Mouse (Mus musculus): Measurements from ENCODE around the gene Rnf220.
"Not testable (repeated sequence)": the region's sequence is repeated elsewhere in the genome, so short reads cannot be mapped to it uniquely, and the experiment has no call there.

The Rnf220 gene

DNA sequence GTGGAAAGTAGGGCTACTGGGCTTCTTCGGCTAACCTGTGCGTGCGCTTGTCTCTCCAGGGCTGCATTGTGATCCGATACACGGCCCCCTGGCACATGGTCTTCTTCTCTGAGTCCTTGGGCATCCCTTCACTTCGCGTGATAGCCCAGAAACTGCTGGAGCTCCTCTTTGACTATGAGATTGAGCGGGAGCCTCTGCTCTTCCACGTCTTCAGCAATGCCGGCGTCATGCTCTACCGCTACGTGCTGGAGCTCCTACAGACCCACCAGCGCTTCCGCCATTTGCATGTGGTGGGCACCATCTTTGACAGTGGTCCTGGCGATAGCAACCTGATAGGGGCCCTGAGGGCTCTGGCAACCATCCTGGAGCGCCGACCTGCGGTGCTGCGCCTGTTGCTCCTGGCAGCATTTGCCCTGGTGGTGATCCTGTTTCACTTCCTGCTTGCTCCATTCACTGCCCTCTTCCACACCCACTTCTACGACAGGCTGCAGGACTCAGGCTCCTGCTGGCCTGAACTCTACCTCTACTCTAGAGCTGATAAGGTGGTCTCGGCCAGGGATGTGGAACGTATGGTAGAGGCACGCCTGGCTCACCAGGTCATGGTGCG lies 228.9 kb downstream of the Rnf220 start:
- DNase-seq (ENCODE audit: low read depth), result no peak

DNA sequence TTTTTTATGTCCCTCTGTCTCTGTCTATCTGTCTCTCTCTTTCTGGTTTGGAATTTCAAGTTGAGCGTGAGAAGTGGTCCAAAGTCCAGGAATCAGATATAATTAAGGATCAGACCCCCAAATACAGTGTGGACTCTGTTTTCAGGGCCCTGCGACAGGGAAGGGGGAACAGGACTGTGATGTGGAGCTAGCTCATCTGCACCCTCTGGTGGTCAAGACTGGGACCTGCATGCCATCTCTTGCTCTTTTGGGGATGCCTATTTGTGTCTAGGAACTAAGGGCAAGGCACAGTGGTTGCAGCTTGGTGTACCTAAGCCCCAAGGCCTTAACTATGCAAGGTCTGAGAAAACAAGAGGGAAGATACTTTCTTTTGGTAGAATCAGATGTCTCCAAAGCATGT lies 229.6 kb downstream of the Rnf220 start:
- DNase-seq (ENCODE audit: low read depth), result peak; percentile 79

DNA sequence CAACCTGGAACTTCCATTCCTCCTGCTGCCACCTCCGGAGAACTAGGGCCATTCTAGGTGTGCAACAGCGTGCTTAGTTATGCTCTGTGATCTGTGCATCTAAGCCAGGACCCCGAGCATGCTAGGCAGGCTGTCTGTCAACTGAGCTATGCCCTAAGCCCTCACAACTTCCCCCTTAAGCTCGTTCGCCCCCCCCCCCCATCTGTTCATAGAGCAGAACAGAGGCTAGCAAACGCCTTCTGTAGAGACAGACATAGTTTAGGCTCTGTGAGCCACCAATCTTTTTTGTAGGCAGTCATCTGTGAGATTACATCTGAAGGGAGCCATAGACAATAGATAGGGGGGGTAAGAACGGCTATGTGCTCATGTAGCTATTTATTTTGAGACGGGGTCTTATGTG lies 233.9 kb downstream of the Rnf220 start:
- no peak for DNase-seq (ENCODE audit: low read depth)

DNA sequence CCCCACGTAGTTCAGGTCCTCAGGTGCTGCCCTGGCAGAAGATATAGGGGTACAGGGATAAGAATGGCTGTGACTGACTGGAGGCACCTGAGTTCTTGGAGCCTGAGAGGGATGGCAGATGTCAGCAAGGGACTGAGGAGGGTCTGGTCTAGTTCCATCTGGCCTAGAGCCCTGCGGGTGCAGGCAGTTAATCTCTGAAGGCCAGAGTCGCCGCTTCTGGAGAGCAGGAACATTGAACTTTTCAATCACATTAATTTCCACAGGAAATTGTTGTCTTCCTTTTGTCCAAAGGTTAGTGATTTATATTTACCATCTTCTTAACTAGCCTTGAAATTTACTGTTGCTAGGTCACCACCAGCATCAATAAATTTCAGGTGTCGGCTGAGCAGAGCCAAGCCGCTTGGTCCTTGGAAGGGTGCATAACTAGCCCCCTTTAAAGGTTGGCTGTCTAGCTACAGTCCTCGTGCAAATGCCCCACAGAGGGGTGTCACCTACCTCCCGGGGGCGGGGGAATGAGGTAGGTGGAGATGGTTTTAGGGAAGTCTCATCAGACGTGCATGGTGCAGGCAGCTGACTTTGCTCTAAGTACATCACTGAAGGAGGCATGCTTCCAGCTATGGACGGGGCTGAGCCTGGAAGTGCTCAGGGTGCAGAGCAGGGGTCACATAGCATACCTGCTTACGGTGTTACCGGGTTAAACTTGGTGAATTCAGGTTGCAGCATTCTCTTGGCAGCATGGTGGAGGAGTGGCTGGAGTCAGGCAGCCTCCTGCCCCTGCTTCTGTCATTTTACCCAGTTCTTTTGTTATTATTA lies 234.5 kb downstream of the Rnf220 start:
- DNase-seq (ENCODE audit: low read depth), result no peak

DNA sequence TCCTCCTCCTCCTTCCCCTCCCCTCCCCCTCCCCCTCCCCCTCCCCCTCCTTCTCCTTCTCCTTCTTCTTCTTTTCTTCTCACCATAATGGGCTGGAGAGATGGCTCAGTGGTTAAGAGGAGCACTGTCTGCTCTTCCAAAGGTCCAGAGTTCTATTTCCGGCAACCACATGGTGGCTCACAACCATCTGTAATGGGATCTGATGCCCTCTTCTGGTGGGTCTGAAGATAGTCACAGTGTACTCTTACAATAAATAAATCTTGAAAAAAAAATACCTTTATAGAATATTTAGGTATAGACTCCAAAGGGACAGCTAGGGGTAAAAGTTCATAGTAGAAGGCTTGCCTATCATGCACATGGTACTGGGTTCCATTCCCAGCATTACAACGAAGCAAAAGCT lies 235.6 kb downstream of the Rnf220 start:
- DNase-seq (ENCODE audit: low read depth), result no peak

DNA sequence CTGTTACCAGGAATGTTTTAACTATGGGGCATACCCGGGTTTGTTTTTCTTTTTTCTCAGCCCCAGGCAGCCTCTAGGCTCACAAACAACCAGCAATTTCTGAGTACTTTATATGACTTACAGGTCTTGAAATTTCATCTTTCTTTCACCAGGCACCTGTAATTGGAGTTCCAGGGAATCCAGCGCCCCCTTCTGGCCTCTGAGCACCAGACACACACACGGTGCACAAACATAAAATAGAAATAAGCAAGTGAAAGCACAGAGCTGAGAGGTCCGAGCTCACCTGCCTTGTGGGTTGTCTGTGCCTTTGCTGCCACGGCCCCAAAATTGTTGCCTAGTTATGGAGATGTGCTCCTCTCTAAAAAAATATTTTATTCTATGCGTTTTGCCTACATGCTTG lies 236.9 kb downstream of the Rnf220 start:
- not testable (repeated sequence) for DNase-seq (ENCODE audit: low read depth)

DNA sequence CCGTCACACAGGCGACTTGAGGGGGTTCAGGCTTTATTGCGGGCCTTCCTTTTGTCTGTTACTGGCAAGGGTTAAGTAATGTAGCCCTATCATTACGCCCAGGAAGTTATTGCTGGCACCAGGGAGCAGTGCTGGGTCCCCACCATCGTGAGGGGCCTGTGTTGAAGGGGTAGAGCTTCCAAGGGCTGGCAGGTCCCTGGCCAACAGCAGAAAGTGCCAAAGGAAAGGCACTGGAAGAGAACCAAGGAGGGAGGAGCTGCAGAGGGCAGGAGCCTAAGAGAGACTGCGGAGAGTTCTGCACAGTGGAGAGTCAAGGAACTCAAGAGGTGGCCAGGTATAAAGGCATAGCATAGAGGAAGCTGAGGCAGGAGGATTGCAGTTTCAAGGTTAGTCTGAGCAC lies 242.2 kb downstream of the Rnf220 start:
- no peak for DNase-seq (ENCODE audit: low read depth)

DNA sequence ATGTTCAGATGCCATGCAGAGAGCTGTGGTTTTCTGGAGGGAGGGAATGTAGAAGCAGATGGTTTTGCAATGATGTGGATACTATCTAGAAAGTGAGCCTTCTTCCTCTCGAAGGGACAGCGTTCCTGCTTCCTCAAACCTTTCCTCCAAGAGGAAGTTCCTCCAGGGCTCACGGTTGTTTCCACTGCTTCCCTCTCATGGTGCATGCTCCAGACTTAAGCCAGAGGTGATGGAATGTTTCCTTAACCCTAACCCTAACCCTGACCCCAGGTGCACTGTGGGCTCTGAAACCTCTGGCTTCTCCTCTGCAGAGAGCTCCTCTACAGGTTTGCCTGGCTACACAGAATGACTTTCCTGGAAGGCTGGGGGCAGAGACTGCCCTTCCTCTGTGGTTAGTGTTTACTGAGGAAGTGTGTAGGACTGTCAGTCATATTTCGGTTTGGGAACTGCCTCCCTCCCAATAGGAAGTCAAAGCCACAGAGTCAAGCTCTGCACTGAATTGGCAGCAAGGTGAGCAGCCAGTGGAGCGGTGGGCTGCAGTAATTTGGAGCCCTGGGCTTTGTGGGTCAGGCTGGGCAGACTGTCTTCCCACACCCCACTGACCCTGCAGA lies 242.7 kb downstream of the Rnf220 start:
- peak; percentile 17 for DNase-seq (ENCODE audit: low read depth)

DNA sequence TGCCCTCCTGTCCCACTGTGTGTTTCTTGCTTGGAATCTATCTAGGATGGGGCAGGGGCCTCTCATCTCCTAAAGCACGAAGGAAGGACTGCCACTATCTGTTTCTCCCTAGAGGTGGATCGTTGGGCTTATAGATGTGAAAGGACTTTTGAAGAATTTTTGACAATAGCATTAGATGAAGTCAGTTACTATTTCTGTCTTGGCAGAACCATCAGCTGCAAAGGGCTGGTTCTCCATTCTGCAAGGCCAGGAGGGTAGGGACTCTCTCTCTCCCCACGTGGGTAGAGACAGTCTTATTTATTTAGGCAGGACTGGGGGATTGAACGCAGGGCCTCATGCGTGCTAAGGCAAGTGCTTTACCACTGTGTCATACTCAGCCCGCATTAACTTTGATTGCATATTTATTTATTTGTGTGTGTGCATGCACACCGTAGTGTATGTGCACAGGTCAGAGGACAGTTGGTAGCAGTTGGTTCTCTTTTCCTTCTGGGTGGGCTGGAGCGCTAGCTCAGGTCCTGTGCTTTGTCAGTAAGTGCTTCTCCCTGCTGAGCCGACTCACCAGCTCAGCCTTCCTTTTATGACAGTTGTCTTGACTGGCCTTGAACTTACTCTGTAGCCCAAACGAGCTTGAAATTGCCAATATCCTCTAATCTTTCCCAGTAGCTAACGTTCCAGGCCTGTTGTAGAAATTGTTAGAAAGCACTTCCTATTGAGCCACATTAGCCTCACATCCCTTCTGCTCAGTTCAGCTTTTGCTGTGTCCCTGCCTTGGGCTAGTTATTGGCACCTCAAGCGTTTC lies 243.4 kb downstream of the Rnf220 start:
- no peak for DNase-seq (ENCODE audit: low read depth)

DNA sequence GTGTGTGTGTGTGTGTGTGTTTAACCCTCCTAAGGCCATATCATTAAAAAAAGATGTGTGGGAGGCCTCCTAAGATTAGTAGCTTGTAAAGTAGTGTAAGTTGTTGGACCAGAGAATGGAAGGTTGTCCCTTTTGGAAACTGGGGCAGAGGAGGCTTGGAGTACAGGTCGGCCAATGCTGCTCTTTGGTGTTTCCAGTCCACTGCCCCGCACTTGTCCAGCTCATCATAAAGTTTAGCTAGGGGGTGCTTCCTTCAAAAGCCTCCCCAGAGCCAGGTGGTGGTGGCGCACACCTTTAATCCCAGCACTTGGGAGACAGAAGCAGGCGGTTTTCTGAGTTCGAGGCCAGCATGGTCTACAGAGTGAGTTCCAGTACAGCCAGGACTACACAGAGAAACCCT lies 244.1 kb downstream of the Rnf220 start:
- DNase-seq (ENCODE audit: low read depth), result no peak

DNA sequence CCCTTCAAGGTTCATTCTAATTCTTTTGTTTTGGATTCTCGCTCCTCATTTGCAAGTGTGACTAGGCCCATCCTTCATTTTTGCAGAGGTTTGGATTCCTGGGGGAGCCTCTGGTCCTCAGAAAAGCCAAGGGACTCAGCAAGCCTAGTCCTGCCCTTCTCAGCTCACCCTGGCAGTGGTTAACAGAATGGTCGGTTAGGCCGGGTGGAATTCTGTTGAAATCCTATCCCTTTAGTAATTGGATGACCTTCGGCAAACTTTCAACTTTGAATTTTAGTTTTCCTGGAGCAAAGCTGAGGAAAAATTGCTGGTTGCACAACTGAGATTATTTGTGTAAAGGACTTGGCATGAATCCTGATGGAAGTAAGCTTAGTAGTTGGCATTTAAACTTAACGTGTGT lies 244.5 kb downstream of the Rnf220 start:
- DNase-seq (ENCODE audit: low read depth), result no peak

DNA sequence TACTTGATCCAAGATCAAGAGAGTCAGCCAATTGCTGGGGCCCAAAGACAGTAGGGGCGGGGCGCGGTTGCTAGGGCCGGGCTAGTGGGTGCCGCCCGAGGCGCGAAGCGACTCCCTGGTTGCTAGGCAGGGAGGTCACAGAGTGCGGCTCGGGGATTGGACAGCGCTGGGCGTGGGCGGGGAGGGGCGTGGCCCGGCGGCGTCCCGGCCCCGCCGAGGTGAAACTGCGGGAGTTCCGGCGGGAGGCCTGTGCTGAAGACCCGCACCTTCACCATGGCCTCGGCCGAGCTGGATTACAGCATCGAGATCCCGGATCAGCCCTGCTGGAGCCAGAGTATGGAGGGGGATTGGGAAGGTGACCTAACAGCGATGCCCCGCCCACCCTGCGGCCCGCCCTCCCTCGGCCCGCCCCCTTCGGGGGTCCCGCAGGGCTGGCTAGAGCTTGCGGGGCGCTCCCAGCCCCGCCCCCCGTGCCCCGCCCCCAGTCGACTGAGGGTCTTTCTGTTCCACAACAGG lies 245.0 kb downstream of the Rnf220 start, which contains the start of the genes Tmem53 and Armh1:
Tmem53 (plus strand) TSS at position 151 of the 516 bp plus-strand sequence.
Armh1 (minus strand) TSS at position 325 of the 516 bp plus-strand sequence.
- DNase-seq (ENCODE audit: low read depth), result peak; percentile 83

DNA sequence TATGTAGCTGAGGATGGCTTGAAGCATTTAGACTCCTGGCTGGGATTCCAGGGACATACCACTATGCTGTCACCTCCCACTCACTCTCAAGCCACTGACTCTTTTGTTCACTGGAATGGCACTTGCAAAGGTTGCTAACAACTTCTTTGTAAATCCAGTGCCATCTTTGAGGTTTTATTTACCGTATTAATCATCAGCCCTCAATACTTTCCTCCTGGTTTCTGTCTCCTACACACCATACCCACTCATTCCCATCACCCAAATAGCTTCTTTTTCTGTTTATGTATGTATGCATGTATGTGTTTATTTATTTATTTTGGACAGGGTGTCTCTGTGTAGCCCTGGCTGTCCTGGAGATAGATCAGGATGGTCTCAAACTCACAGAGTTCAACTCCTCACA lies 245.9 kb downstream of the Rnf220 start:
- DNase-seq (ENCODE audit: low read depth), result no peak

DNA sequence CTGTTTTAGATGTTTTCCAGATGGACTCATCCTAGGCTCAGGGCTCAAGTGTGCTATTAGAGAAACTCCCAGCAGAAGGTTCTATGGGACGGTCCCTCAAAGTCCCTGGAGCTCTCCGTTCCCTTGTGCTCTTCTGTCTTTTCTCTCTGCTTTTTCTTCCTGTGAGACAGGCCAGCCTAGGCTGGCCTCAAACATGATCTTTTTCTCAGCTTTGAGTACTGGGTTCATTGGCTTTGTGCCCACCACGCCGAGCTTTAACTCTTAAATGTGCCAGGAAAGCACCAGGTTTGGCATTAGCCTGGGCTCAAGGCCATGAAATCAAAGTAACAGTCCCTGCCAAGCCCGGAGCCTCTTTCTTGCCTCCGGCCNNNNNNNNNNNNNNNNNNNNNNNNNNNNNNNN lies 256.0 kb downstream of the Rnf220 start:
- DNase-seq (ENCODE audit: low read depth), result no peak

DNA sequence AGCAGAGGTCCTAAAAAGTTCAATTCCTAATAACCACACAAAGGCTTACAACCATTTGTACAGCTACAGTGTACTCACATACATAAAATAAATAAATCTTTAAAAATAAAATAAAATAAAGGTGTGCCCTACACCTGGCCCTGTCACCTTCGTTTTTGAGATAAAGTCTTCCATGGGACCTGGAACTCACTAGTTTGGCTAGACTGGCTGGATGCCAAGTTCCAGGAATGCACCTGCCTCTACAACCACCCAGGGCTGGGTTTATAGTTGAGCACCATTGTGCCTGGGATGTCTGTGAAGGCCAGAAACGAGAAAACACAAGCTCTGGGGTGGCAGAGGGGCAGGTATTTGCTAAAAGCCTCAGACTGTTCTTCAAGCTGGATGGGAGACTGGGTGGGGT lies 257.7 kb downstream of the Rnf220 start:
- DNase-seq (ENCODE audit: low read depth), result no peak

DNA sequence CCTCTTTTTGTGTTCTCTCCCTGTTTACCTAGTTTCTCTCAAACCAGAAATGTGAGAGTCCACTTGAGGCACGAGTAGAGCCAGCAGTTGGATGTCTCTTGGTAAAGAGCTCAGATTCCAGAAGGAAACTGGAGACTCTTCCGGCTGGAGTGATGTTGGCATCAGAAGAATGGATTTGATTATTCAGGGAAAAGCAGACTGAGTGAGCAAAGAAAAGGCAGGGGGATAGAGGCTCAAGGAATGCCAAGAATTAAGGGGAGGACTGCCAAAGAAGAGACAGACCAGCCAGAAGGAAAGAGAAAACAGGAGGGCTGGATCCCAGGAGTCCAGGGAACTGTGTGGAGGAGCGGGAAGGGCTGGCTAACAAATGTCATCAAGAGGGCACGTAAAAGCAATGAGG lies 261.0 kb downstream of the Rnf220 start:
- no peak for DNase-seq (ENCODE audit: low read depth)

DNA sequence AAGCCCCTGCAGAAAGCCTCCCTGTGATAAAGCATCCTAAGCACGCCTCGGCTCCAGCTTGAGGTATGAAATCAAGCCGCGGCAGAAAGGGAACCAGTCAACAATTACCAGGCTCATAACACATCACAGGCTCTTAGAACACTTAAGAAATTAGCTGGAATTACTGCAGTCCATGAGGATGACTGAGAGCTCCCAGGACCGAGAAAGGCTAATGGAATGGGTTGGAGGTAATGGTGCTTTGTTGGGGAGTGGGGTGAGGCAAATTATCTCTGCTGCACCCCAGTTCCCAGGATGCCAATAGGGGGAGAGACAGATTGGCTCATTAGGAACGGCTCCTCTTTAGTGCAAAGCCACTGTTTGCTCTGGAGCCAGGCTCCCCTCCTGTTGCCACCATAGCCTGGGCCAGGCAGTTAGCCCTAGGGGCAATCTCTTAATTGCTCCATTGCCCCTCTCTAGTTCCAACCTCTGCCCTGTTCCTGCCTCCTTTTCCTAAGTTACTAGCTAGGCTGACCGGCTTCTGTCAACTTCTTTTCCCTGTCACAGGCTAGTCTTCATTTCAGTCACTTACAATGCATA lies 262.6 kb downstream of the Rnf220 start:
- no peak for DNase-seq (ENCODE audit: low read depth)

DNA sequence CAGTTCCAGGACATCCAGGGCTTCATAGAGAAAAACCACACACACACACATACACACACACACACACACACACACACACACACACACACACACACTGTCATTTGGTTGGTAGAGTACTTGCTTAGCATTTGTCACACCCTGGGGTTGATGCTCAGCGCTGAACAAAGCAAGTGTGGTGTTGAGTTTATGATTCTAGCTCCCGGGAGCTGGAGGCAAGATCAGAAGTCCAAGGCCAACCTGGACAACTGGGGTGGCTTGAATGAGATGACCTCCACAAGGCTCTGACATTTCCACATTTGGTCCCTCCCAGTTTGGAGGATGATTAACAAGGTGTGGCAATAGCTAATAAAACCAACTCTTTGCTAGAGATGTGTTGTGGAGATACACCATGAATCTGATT lies 265.6 kb downstream of the Rnf220 start:
- DNase-seq (ENCODE audit: low read depth), result no peak

DNA sequence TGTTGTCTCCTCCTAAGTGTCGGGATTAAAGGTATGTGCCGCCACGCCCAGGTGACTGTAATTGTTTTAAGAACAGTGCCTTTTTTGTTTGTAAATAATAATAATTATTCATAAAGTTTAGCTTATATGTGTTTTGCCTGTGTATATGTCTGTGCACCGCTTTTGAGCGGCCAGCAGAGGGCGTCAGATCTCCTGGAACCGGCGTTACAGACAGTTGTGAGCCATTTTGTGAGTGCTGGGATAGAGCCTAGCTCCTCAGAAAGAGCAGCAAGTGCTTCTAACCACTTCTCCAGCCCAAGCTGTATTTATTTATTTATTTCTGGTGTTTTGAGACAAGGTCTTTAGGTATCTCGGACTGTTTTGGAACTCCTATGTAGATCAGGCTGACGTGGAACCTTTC lies 266.5 kb downstream of the Rnf220 start:
- no peak for DNase-seq (ENCODE audit: low read depth)

DNA sequence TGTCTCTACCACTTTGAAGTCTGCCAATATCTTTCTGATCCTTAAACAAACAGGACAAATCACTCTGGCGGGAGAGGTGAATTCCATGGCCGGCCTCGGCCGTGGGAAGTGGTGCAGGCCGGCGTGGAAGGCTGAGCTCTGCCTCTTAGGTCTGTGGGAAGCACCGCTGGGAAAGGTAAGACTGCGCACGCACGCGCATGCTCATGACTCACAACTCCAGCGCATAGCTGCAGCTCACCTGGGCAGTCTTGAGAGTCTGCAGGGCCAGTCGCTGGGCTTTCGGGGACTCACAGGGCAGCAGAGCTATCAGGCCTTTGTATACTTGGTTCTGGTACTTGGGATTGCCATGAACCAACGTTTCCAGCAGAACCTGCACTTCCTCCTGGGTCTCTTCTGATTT lies 267.3 kb downstream of the Rnf220 start:
- DNase-seq (ENCODE audit: low read depth), result no peak

DNA sequence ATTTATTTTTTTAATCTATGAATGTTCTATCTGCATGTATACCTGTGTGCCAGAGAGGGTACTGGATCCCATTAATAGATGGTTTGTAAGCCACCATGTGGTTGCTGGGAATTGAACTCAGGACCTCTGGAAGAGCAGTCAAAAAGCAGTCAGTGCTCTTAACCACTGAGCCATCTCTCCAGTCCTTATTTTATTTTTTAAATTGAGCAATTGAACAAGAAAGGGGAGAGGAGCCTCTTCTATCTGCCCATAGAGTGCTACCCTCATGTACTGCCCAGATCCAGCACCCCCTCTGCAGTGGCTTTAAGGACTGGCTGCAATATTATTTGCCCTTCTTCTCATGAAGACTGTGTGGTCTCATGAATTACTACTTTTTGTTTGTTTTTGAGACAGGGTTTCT lies 271.6 kb downstream of the Rnf220 start:
- no peak for DNase-seq (ENCODE audit: low read depth)

DNA sequence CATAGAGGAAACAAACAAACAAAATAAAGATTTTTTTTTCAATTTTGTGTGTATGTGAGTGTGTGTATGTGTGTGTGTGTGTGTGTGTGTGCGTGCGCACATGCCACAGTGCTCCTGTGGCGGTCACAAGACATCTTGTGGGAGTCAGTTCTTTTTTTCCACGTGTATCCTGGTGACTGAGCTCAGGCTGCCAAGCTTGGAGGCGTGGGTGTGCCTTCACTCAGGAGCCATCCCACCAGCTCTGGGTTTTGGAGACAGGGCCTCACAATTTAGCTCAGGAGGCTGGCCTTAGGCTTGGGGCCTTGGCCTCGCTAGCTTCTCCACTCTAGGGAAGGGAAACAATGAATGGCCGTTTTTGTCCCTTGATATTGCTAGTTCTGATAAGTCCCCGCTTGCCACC lies 272.7 kb downstream of the Rnf220 start:
- no peak for DNase-seq (ENCODE audit: low read depth)
